Mouse (Mus musculus) urinary bladder, postnatal 36 days (tissue): ENCODE data around the gene Adgrl1.

Source experiments
- DNase-seq, 2 experiments: peaks; one replicate each; pipeline ENCODE4 v3.0.0; 2022; ENCODE audit warnings: low spot score in 2 of 2, mixed read lengths in 1 of 2

Adgrl1 gene

DNA sequence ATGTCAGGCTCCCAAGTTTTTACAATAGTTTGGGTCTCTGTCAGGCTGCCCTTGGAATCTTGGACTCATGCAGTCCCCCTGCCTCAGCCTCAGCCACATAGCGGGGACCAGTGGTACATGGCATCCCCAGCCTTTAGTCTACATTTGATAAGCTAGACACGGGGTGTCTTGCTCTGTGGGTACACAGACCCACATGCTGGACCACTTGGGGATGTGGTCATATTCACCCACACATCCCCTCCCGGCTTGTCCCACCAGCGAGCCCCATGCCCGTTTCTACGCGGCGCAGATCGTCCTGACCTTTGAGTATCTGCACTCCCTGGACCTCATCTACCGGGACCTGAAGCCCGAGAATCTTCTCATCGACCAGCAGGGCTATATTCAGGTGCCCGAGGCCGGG is 90.3 kb downstream of the Adgrl1 start:
- no peak for DNase-seq
